Mouse (Mus musculus): ENCODE measurements around the gene Gjd3. TPM values are rescaled to one million over a fixed set of nuclear protein-coding genes. Genes with fewer than 3 reads are reported as not detected.
A peak's percentile ranks its signal among the peaks of the same experiment; 100 is the strongest.
"Not testable (repeated sequence)": the region's sequence is repeated elsewhere in the genome, so short reads cannot be mapped to it uniquely, and the experiment has no call there.

The Gjd3 gene
- polyA plus RNA-seq, 1 experiment from 2014 or later = 0.42 TPM

DNA sequence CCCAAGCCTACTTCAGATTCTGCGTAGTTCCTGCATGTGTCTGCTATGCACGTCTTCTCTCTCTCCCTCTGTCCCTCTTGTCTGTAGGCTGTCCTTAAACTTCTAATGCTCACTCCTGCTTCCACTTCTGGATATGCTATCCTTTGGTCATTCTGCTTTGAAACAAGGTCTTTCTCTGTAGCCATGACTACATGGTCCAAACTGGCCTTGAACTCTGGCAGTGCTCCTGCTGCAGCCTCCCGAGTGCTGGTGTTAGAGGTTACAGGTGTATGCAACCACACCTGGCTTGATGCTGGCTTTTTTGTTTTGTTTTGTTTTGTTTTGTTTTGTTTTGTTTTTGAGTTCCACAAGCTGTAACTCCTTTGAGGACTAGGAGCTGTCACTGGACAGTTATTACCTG is 48.4 kb downstream of the Gjd3 start:
- H3K27ac ChIP-seq = no peak overlapping the region
- H3K36me3 ChIP-seq = no peaks in the 10 kb centered on the region
- H3K4me3 ChIP-seq (replicated peaks) = no peak overlapping the region
- H3K4me1 ChIP-seq = peaks cover 83% of the 10 kb centered on the region
- no peak overlapping the region for H3K9ac ChIP-seq
- ATAC-seq (ENCODE audit: insufficient read depth, low FRiP score, low read depth) = no peak
- H3K4me2 ChIP-seq = no peak overlapping the region
- H3K27me3 ChIP-seq (replicated peaks) = no peaks in the 10 kb centered on the region
- WGBS = 86% methylated on average over 3 of the region's 3 CpGs
- no peaks in the 10 kb centered on the region for H3K9me3 ChIP-seq

DNA sequence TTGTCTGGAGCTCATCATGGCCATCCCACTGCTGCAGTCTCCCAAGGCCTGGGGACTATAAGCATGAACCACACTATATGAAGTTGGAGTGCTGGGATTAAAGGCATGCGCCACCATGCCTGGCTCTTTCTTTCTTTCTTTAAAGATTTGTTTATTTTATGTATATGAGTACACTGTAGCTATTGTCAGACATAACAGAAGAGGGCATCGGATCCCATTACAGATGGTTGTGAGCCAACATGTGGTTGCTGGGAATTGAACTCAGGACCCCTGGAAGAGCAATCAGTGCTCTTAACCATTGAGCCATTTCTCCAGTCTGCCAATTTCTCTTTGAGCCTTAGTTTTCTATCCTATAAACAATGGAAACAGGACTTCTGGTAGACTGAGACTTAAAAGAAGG is 49.0 kb downstream of the Gjd3 start:
- Histone ChIP-seq H3K27ac (peak overlapping the region; percentile 88; the same call in 1 of the 2 replicates), H3K4me1 (peaks cover 83% of the 10 kb centered on the region)
- not testable (repeated sequence) for ATAC-seq (ENCODE audit: insufficient read depth, low FRiP score, low read depth); H3K4me2 ChIP-seq; H3K9ac ChIP-seq; H3K4me3 ChIP-seq (replicated peaks); H3K27me3 ChIP-seq (replicated peaks); H3K9me3 ChIP-seq; H3K36me3 ChIP-seq
- 69% methylated on average over 2 of the region's 2 CpGs for WGBS

DNA sequence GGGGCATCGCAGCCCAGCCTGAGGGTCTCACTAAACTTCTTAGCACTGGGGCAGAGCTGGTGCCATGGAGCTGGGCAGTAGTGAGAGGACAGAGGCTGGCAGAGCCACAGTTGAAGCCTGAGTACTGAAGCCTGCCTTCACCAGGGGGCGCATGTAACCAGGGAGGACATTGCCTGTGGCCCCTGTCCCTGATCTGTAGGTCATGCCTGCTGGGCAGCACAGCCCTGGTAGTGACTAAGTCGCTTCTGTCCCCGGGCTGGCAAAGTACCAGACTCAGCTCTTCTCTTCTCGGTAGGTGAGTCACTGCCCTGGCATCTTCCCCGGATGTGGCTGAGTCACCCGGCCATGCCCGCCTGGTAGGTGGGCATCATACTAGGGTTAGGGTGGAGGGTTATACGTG is 49.7 kb downstream of the Gjd3 start:
- 42% methylated on average over 9 of the region's 9 CpGs for WGBS

DNA sequence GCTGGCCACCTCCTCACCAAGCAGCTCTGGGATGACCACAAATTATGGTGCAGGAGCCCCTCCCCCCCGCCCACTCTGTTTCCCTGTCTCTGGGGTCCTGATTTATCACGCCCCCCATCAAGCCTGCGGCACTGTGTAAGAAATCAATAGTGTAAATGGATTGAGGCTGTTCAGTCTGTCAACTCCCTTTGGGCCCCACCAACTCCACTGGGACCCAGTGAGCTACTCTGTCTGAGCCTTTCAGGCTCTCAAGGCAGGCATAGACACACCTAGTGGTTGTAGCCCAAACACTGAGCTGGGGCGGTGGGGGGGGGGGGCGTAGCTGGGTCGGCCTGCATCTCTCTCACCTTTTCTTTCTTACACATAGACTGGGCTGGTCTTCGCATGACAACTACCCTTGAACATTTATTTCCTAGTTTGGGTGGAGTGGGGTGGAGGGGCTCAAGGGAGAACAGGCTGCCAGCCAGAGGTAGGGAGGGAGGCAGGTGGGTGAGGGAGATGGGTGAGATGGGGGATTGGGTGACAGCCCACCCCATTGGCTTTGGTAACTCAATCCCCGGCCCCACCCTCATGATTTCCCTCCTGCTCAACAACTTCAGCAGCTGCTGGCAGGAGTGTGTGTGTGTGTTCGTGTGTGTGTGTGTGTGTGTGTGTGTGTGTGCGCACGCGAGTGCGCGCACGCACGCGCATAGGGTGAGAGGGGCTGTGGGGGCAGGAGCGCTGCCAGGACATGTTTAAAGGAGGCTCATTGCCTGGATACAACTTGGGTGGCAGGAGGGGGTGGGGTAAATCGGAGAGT is 50.3 kb downstream of the Gjd3 start:
- H3K9ac ChIP-seq = no peak overlapping the region
- no peak for ATAC-seq (ENCODE audit: insufficient read depth, low FRiP score, low read depth)
- no peak overlapping the region for H3K4me3 ChIP-seq (replicated peaks)
- no peaks in the 10 kb centered on the region for H3K36me3 ChIP-seq
- H3K4me1 ChIP-seq = peaks cover 89% of the 10 kb centered on the region
- 11% methylated on average over 19 of the region's 19 CpGs for WGBS
- no peaks in the 10 kb centered on the region for H3K27me3 ChIP-seq (replicated peaks)
- H3K27ac ChIP-seq = peak overlapping the region; percentile 88
- peak overlapping the region; percentile 36 for H3K4me2 ChIP-seq
- H3K9me3 ChIP-seq = no peaks in the 10 kb centered on the region

More for the DNA sequence above, 49.7 kb downstream of the Gjd3 start:
- Histone ChIP-seq H3K9me3 (no peaks in the 10 kb centered on the region), H3K27me3 (replicated peaks) (no peaks in the 10 kb centered on the region), H3K27ac (peak overlapping the region; percentile 88), H3K4me1 (peaks cover 83% of the 10 kb centered on the region), H3K4me3 (replicated peaks) (no peak overlapping the region), H3K4me2 (peak overlapping the region; percentile 36), H3K9ac (no peak overlapping the region), H3K36me3 (no peaks in the 10 kb centered on the region)
- ATAC-seq (ENCODE audit: insufficient read depth, low FRiP score, low read depth) = no peak

Other genes with a start within 250 kb of the Gjd3 start
- 42.7 and 44.7 TPM in 2 replicates for gene Thra, start 242.4 kb downstream of the Gjd3 start, polyA plus RNA-seq (2015; fragmentation: Nextera tagmentation; extraction: Ambion mirVana)
- gene Nr1d1, start 207.7 kb downstream of the Gjd3 start, polyA plus RNA-seq (2015; fragmentation: Nextera tagmentation; extraction: Ambion mirVana) = 2.4 and 2.5 TPM in 2 replicates
- gene Msl1, start 187.5 kb downstream of the Gjd3 start, polyA plus RNA-seq (2015; fragmentation: Nextera tagmentation; extraction: Ambion mirVana) = 23.0 and 23.6 TPM in 2 replicates
- gene Casc3, start 178.1 kb downstream of the Gjd3 start, polyA plus RNA-seq (2015; fragmentation: Nextera tagmentation; extraction: Ambion mirVana) = 31.7 and 35.3 TPM in 2 replicates
- gene Rapgefl1, start 146.2 kb downstream of the Gjd3 start, polyA plus RNA-seq (2015; fragmentation: Nextera tagmentation; extraction: Ambion mirVana) = 3.8 and 4.1 TPM in 2 replicates
- gene Wipf2, start 119.4 kb downstream of the Gjd3 start, polyA plus RNA-seq (2015; fragmentation: Nextera tagmentation; extraction: Ambion mirVana) = 4.5 and 5.0 TPM in 2 replicates
- 28.8 and 30.3 TPM in 2 replicates for gene Cdc6, start 75.2 kb downstream of the Gjd3 start, polyA plus RNA-seq (2015; fragmentation: Nextera tagmentation; extraction: Ambion mirVana)
- 34.0 and 41.0 TPM in 2 replicates for gene Rara, start 55.2 kb downstream of the Gjd3 start, polyA plus RNA-seq (2015; fragmentation: Nextera tagmentation; extraction: Ambion mirVana)
- 211 and 217 TPM in 2 replicates for gene Top2a, start 41.2 kb upstream of the Gjd3 start, polyA plus RNA-seq (2015; fragmentation: Nextera tagmentation; extraction: Ambion mirVana)
- 513 and 558 TPM in 2 replicates for gene Igfbp4, start 58.2 kb upstream of the Gjd3 start, polyA plus RNA-seq (2015; fragmentation: Nextera tagmentation; extraction: Ambion mirVana)
- 1.4 and 1.5 TPM in 2 replicates for gene Tns4, start 106.3 kb upstream of the Gjd3 start, polyA plus RNA-seq (2015; fragmentation: Nextera tagmentation; extraction: Ambion mirVana)
- gene Ccr7, start 172.1 kb upstream of the Gjd3 start, polyA plus RNA-seq (2015; fragmentation: Nextera tagmentation; extraction: Ambion mirVana) = 0.21 and 0.27 TPM in 2 replicates
- 202 and 210 TPM in 2 replicates for gene Smarce1, start 248.0 kb upstream of the Gjd3 start, polyA plus RNA-seq (2015; fragmentation: Nextera tagmentation; extraction: Ambion mirVana)

Data from stomach, embryonic 15.5 days (tissue).